Mouse (Mus musculus): ENCODE measurements around the gene Tapt1. TPM values are rescaled to one million over a fixed set of nuclear protein-coding genes. Genes with fewer than 3 reads are reported as not detected.
"Not testable (repeated sequence)": the region's sequence is repeated elsewhere in the genome, so short reads cannot be mapped to it uniquely, and the experiment has no call there.

Tapt1 gene
- polyA plus RNA-seq, 1 experiment from 2014 or later, result 23.6 TPM

DNA sequence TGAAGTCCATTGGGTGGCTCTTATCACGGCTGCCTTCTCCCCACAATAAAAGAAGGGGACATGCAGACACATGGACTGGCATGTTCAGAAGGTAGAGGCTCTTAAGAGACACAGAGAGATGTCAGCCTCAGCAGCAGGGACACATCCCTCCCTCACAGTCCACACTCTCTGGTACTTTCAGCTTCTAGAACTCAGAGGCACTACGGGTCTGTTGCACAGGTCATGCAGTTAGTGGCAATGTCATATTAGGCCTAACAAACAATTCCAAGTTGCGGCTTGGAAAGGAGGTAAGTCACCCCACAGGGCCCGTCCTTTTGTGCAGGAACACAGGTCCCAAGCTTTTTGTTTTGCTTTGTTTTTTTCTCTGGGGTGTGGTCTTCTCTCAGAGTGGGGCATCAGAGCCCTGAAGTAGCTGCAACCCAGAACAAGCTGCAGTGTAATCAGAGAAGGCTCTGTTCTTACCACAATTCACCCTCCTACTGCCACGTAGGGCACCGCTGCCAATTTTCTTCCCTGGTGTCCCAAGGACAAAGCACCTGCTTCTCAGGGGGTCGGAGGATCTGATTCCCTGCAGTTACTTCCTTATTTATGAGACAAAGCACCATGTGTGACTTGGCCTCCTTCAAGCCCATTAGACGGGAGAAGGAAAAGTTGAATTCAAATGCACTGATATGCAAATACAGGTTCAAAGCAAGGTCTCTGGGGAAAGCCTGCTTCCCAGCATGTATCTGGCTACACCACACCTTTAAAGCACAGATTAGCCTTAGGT lies 82.8 kb downstream of the Tapt1 start:
- no peak for DNase-seq (ENCODE audit: extremely low spot score, low spot score)
- H3K4me1 ChIP-seq, result peaks cover 14% of the 10 kb centered on the region
- H3K27me3 ChIP-seq (ENCODE audit: poor library complexity, severe bottlenecking), result peaks cover 8% of the 10 kb centered on the region
- H3K27ac ChIP-seq, result no peak overlapping the region
- 24% methylated on average over 8 of the region's 8 CpGs for WGBS
- H3K9me3 ChIP-seq, result no peaks in the 10 kb centered on the region
- H3K4me3 ChIP-seq, result no peak overlapping the region
- H3K36me3 ChIP-seq (replicated peaks), result no peaks in the 10 kb centered on the region

DNA sequence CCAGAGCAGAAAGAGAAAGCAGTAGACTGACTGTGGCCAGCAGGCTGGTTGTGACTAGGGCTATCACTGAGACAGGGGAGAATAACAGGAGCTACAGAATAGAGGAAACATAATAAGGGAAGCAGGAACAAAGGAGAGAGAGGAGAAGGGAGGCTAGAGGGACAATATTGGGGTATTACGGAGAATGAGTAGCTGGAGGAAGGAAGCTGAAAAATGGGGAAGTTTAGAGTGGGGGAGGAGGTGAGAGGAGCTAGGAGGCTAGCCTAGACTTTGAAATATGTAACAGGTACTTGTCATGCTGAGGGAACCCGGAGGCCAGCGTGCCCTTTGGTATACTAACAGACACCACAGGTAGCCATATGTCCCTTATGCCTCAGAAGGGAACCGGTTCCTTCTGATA lies 98.9 kb downstream of the Tapt1 start:
- H3K4me3 ChIP-seq, result no peak overlapping the region
- no peaks in the 10 kb centered on the region for H3K4me1 ChIP-seq
- no peak overlapping the region for H3K27ac ChIP-seq
- DNase-seq (ENCODE audit: extremely low spot score, low spot score), result no peak
- H3K9me3 ChIP-seq, result no peaks in the 10 kb centered on the region
- H3K36me3 ChIP-seq (replicated peaks), result no peaks in the 10 kb centered on the region
- WGBS, result 89% methylated on average over 4 of the region's 4 CpGs
- H3K27me3 ChIP-seq (ENCODE audit: poor library complexity, severe bottlenecking), result no peaks in the 10 kb centered on the region

DNA sequence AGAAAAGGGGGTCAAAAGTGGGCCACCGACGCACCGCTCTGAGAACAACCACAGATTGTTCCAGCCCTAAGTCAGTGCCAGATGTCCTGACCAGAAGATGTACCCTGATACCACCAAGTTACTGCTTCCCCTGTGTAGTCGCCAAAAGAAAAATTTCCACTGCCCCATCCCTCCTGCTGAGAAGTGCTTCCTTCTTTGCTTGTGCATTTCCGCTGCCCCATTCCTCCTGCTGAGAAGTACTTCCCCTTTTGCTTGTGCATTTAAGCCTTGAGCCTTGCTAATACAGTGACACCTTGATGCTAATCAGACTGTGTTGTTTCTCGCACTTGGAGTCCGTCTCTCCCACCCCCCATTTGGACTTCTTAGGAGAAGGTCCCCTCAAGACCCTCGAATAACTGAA lies 99.9 kb downstream of the Tapt1 start:
- WGBS, result 91% methylated on average over 8 of the region's 8 CpGs

More for the DNA sequence above, 99.9 kb downstream of the Tapt1 start:
- H3K4me3 ChIP-seq; H3K9me3 ChIP-seq; H3K27me3 ChIP-seq (ENCODE audit: poor library complexity, severe bottlenecking); H3K36me3 ChIP-seq (replicated peaks); H3K4me1 ChIP-seq; H3K27ac ChIP-seq; DNase-seq (ENCODE audit: extremely low spot score, low spot score): not testable (repeated sequence)

Other genes with a start within 250 kb of the Tapt1 start
- gene Fgfbp1, start 244.8 kb downstream of the Tapt1 start, polyA plus RNA-seq (2016; fragmentation: Nextera tagmentation; extraction: Ambion mirVana), result 0.71 and 0.89 TPM in 2 replicates
- 130 and 147 TPM in 2 replicates for gene Prom1, start 124.6 kb downstream of the Tapt1 start, polyA plus RNA-seq (2016; fragmentation: Nextera tagmentation; extraction: Ambion mirVana)